Mouse (Mus musculus) liver, postnatal 0 days (tissue): ENCODE measurements at regions not wholly inside any gene's neighbourhood (a gene's known extent, or its start where the extent isn't known, plus 50 kb on each side); places are given as distances from the start of the nearest gene placed in this dataset.
"Not testable (repeated sequence)": the region's sequence is repeated elsewhere in the genome, so short reads cannot be mapped to it uniquely, and the experiment has no call there.

Experiments used
- ATAC-seq: fragments of 200-750 bp; cut with Nextera tagmentation; 2 replicates; pipeline ENCODE4 v1.8.0; 2017; ENCODE audit warnings: mild to moderate bottlenecking, moderate library complexity
- DNase-seq: peaks from one replicate; pipeline ENCODE4 v3.0.0-alpha.2; 2016
- H3K27ac ChIP-seq: fragments of 300-500 bp; sonication (generic); 2 replicates; pipeline ENCODE4 v1.5.1; 2014; ENCODE audit warnings: antibody characterized with exemption, moderate library complexity, mild to moderate bottlenecking, low read depth
- H3K27me3 ChIP-seq: fragments of 300-500 bp; sonication (generic); 2 replicates; pipeline ENCODE4 v1.6.1; 2014; ENCODE audit warnings: low read length, control low read depth, mixed read lengths; ENCODE audit not compliant: insufficient read depth
- H3K36me3 ChIP-seq: fragments of 300-500 bp; sonication (generic); replicated peaks from 2 replicates; pipeline ENCODE4 v1.6.1; 2014; ENCODE audit warnings: mild to moderate bottlenecking, control low read depth, low read length, moderate library complexity, mixed read lengths; ENCODE audit not compliant: insufficient read depth
- H3K4me1 ChIP-seq: fragments of 300-500 bp; sonication (generic); 2 replicates; pipeline ENCODE4 v1.6.1; 2014; ENCODE audit warnings: antibody characterized with exemption, mild to moderate bottlenecking, control low read depth; ENCODE audit not compliant: insufficient read depth
- H3K4me2 ChIP-seq: fragments of 300-500 bp; sonication (generic); 2 replicates; pipeline ENCODE4 v1.6.1; 2014; ENCODE audit warnings: low read depth, mild to moderate bottlenecking, low read length, moderate library complexity, mixed read lengths
- H3K4me3 ChIP-seq: fragments of 300-500 bp; sonication (generic); 2 replicates; pipeline ENCODE4 v1.5.1; 2014; ENCODE audit warnings: low read depth, low read length
- H3K9ac ChIP-seq: fragments of 300-500 bp; sonication (generic); replicated peaks from 2 replicates; pipeline ENCODE4 v1.6.1; 2014; ENCODE audit warnings: mild to moderate bottlenecking, moderate library complexity
- H3K9me3 ChIP-seq: fragments of 300-500 bp; sonication (generic); 2 replicates; pipeline ENCODE4 v1.6.1; 2016; ENCODE audit warnings: mild to moderate bottlenecking, control low read depth, low read length, mixed read lengths
- CTCF ChIP-seq: sonication (generic); IDR thresholded peaks from 2 replicates; pipeline ENCODE4 v1.5.1; 2016; ENCODE audit warnings: antibody characterized with exemption, low read depth
- EP300 ChIP-seq: IDR thresholded peaks from 2 replicates; pipeline ENCODE4 v1.6.1; 2016; ENCODE audit warnings: antibody characterized with exemption, low read depth, mild to moderate bottlenecking
- WGBS: fragments of 180-500 bp; shearing (Covaris S2); extraction: QIAGEN DNeasy Blood & Tissue Kit; methylation state at CpG from one replicate; pipeline ENCODE4 v1.1.7; 2014; ENCODE audit not compliant: insufficient replicate concordance; 5-methylcytosine and 5-hydroxymethylcytosine counted together

- Histone ChIP-seq H3K27ac (no peak overlapping the region), H3K36me3 (no peaks in the 10 kb centered on the region), H3K27me3 (no peaks in the 10 kb centered on the region), H3K9ac (no peak overlapping the region), H3K4me1 (no peaks in the 10 kb centered on the region), H3K4me2 (no peak overlapping the region), H3K4me3 (no peak overlapping the region), H3K9me3 (0 out of 2 replicates have a peak, but pooled peaks cover 2% of the 10 kb centered on the region)
- ATAC-seq (no peak), DNase-seq (no peak)
- 77% methylated on average over 8 of the region's 8 CpGs for WGBS
- TF ChIP-seq EP300 = no peak
- no peak for TF ChIP-seq CTCF
These were observed 166.7 kb upstream of the Klf6 start for GRCm38 (mm10) chr13:5694626-5695025.

GRCm38 (mm10) chr13:5695581-5695980 is 165.7 kb upstream of the Klf6 start:
- not testable (repeated sequence) for H3K9ac ChIP-seq, H3K9me3 ChIP-seq, H3K4me3 ChIP-seq, H3K4me1 ChIP-seq, H3K27ac ChIP-seq, DNase-seq, H3K36me3 ChIP-seq, H3K4me2 ChIP-seq, ATAC-seq, H3K27me3 ChIP-seq
- WGBS = 75% methylated on average over 3 of the region's 3 CpGs

GRCm38 (mm10) chr13:5696377-5696776 is 164.9 kb upstream of the Klf6 start:
- ATAC-seq = no peak
- no peak for DNase-seq
- WGBS = 47% methylated on average over 2 of the region's 2 CpGs
- H3K4me1 ChIP-seq = no peaks in the 10 kb centered on the region
- H3K36me3 ChIP-seq = no peaks in the 10 kb centered on the region
- H3K4me3 ChIP-seq = no peak overlapping the region
- no peak overlapping the region for H3K9ac ChIP-seq
- no peak for TF ChIP-seq EP300
- no peak for TF ChIP-seq CTCF
- H3K9me3 ChIP-seq = no peaks in the 10 kb centered on the region
- H3K27me3 ChIP-seq = no peaks in the 10 kb centered on the region
- no peak overlapping the region for H3K27ac ChIP-seq
- no peak overlapping the region for H3K4me2 ChIP-seq

GRCm38 (mm10) chr13:5697329-5697728 is 164.0 kb upstream of the Klf6 start:
- 62% methylated on average over 1 of the region's 1 CpGs for WGBS
- H3K4me2 ChIP-seq, H3K9ac ChIP-seq, H3K4me3 ChIP-seq, DNase-seq, ATAC-seq, H3K27ac ChIP-seq, H3K4me1 ChIP-seq, H3K27me3 ChIP-seq, H3K36me3 ChIP-seq, H3K9me3 ChIP-seq: not testable (repeated sequence)

- Histone ChIP-seq H3K9me3 (no peaks in the 10 kb centered on the region), H3K4me1 (no peaks in the 10 kb centered on the region), H3K27ac (no peak overlapping the region), H3K4me3 (no peak overlapping the region), H3K36me3 (no peaks in the 10 kb centered on the region), H3K9ac (no peak overlapping the region), H3K4me2 (no peak overlapping the region), H3K27me3 (no peaks in the 10 kb centered on the region)
- ATAC-seq = no peak
- DNase-seq = no peak
- TF ChIP-seq CTCF (no peak), EP300 (no peak)
- WGBS = 80% methylated on average over 3 of the region's 3 CpGs
These were observed 159.2 kb upstream of the Klf6 start for GRCm38 (mm10) chr13:5702071-5702470.

GRCm38 (mm10) chr13:5704991-5705390 is 156.3 kb upstream of the Klf6 start:
- no peak overlapping the region for H3K4me2 ChIP-seq
- H3K9ac ChIP-seq = no peak overlapping the region
- H3K9me3 ChIP-seq = no peaks in the 10 kb centered on the region
- ATAC-seq (no peak), DNase-seq (no peak)
- H3K27me3 ChIP-seq = no peaks in the 10 kb centered on the region
- TF ChIP-seq EP300 = no peak
- no peak for TF ChIP-seq CTCF
- no peak overlapping the region for H3K4me3 ChIP-seq
- no peaks in the 10 kb centered on the region for H3K36me3 ChIP-seq
- no peak overlapping the region for H3K27ac ChIP-seq
- no peaks in the 10 kb centered on the region for H3K4me1 ChIP-seq

GRCm38 (mm10) chr13:5711646-5712045 is 149.6 kb upstream of the Klf6 start:
- Histone ChIP-seq H3K9me3 (no peaks in the 10 kb centered on the region), H3K4me1 (no peaks in the 10 kb centered on the region), H3K36me3 (no peaks in the 10 kb centered on the region), H3K4me3 (no peak overlapping the region), H3K27me3 (no peaks in the 10 kb centered on the region), H3K27ac (no peak overlapping the region), H3K9ac (no peak overlapping the region), H3K4me2 (no peak overlapping the region)
- no peak for DNase-seq
- no peak for TF ChIP-seq CTCF
- no peak for TF ChIP-seq EP300
- WGBS = 62% methylated on average over 1 of the region's 1 CpGs
- ATAC-seq = no peak
